Mouse (Mus musculus) induced T-regulatory cell, adult 2 months (primary cell): ENCODE results near the gene D17H6S53E.
"Not testable (repeated sequence)": the region's sequence is repeated elsewhere in the genome, so short reads cannot be mapped to it uniquely, and the experiment has no call there.

Experiments used
- DNase-seq: peaks from one replicate; pipeline ENCODE4 v3.0.0-alpha.2; 2012; ENCODE audit warnings: low read depth

The D17H6S53E gene

GRCm38 (mm10) chr17:35101161-35101560 lies 25.0 kb upstream of the D17H6S53E start:
- DNase-seq = no peak

- no peak for DNase-seq
Measured at GRCm38 (mm10) chr17:35102299-35102698, 23.9 kb upstream of the D17H6S53E start.

GRCm38 (mm10) chr17:35103221-35103690 lies 22.9 kb upstream of the D17H6S53E start:
- DNase-seq = no peak

- no peak for DNase-seq
Measured at GRCm38 (mm10) chr17:35104079-35104478, 22.1 kb upstream of the D17H6S53E start.

- DNase-seq = no peak
Measured at GRCm38 (mm10) chr17:35104754-35105153, 21.4 kb upstream of the D17H6S53E start.

- DNase-seq = peak; percentile 55
Measured at GRCm38 (mm10) chr17:35105740-35106389, 20.3 kb upstream of the D17H6S53E start.

- DNase-seq = no peak
Measured at GRCm38 (mm10) chr17:35106522-35106921, 19.7 kb upstream of the D17H6S53E start.

GRCm38 (mm10) chr17:35108097-35108496 lies 18.1 kb upstream of the D17H6S53E start, which contains the start of gene Ly6g5c:
Ly6g5c (plus strand) TSS chr17:35108279.
- no peak for DNase-seq

- DNase-seq = no peak
Measured at GRCm38 (mm10) chr17:35111774-35112173, 14.4 kb upstream of the D17H6S53E start.

- DNase-seq = peak; percentile 73
Measured at GRCm38 (mm10) chr17:35115046-35116019, 10.8 kb upstream of the D17H6S53E start, which contains the start of gene Ly6g5b. Ly6g5b (minus strand) TSS chr17:35115428.

- DNase-seq = no peak
Measured at GRCm38 (mm10) chr17:35120745-35121142, 5.4 kb upstream of the D17H6S53E start.

- DNase-seq = peak; percentile 99
Measured at GRCm38 (mm10) chr17:35121143-35121799, 4.9 kb upstream of the D17H6S53E start, which contains the start of gene Gpank1. Gpank1 (plus strand) TSS chr17:35121455.

- peak; percentile 83 for DNase-seq
Measured at GRCm38 (mm10) chr17:35121871-35122303, 4.3 kb upstream of the D17H6S53E start, which contains the start of gene Csnk2b. Csnk2b (minus strand) TSS chr17:35122053.

- DNase-seq = not testable (repeated sequence)
Measured at GRCm38 (mm10) chr17:35123287-35123686, 2.9 kb upstream of the D17H6S53E start.

GRCm38 (mm10) chr17:35124261-35124896 lies 1.8 kb upstream of the D17H6S53E start:
- DNase-seq = not testable (repeated sequence)

- DNase-seq = no peak
Measured at GRCm38 (mm10) chr17:35125081-35125480, 1.1 kb upstream of the D17H6S53E start.

GRCm38 (mm10) chr17:35125578-35125977 lies 595 bp upstream of the D17H6S53E start:
- DNase-seq = no peak

- no peak for DNase-seq
Measured at GRCm38 (mm10) chr17:35127017-35127416, 844 bp downstream of the D17H6S53E start.

GRCm38 (mm10) chr17:35128996-35129395 lies 2.8 kb downstream of the D17H6S53E start:
- DNase-seq = no peak

GRCm38 (mm10) chr17:35131038-35131437 lies 4.9 kb downstream of the D17H6S53E start:
- no peak for DNase-seq

- no peak for DNase-seq
Measured at GRCm38 (mm10) chr17:35131500-35132173, 5.5 kb downstream of the D17H6S53E start, which contains the start of gene Apom. Apom (minus strand) TSS chr17:35132050.
